Mouse (Mus musculus): ENCODE data around the gene Ube2l3.

Ube2l3 gene

DNA sequence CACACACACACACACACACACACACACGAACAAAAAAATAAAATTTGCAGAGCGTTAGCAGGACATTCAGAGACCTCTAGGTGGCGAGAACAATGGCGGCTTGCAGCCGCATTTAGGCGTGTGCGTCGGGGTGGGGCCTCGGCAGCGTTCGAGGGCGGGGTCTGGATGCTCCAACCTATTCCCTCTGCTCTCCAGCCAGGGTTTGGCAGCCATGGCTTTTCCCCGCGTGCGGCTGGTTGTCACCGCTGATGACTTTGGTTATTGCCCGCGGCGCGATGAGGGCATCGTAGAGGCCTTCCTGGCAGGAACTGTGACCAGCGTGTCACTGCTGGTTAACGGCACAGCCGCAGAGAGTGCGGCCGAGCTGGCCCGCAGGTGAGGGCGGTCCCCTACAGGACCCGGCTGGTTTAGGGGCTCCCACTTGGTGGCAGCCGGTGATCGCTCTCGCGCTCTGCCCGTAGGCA, 55.6 kb downstream of the Ube2l3 start, which contains the start of gene Ccdc116:
Gene Ccdc116 (minus strand): TSS at position 458 of the 464 bp plus-strand sequence.
- DNase-seq (ENCODE audit: low spot score) = no peak

DNA sequence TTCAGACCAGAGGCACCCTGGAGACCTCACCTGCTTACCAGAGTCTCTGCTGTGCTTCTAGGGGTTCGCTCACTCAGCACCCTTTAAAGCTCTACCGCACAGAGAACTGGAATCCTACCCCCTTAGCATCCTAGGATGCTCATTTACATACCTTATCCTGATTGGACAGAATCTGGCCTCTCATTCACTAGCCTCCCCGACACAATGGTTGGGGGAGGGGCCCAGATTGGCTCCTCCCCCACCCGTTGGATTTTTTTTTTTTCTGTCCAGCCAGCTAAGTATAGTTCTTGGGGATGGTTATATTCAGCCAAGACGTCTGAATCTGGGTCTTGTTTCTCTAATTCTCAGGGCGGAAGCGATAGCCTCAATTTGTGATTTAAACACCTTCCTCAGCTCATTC, 58.1 kb downstream of the Ube2l3 start, which contains the start of gene Ydjc:
Gene Ydjc (plus strand): TSS at position 283 of the 400 bp plus-strand sequence.
- DNase-seq (ENCODE audit: low spot score) = no peak

DNA sequence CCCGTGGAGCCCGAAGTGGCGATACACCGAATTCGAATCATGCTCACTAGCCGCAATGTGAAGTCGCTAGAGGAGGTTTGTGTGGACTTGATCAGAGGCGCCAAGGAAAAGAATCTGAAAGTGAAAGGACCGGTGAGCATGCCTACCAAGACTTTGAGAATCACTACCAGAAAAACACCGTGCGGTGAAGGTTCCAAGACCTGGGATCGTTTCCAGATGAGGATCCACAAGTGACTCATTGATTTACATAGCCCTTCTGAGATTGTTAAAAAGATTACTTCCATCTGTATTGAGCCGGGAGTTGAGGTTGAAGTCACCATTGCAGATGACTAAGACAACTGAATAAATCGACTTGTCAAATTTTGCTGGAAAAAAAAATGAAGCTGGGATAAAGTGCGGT, 65.1 kb downstream of the Ube2l3 start:
- no peak for DNase-seq (ENCODE audit: low spot score)

DNA sequence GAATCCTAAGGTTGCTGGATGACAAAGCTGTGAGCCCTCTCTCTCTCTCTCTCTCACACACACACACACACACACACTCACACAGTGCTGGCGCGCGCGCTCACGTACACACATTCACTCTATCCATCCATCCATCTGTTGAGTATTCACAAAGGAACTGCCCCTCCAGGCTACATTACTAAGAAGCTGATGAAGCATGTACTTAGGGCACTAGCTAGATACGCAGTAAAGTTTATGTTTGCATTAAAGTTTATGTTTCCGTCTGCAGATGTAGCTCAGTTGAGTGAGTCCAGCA, 69.6 kb downstream of the Ube2l3 start:
- DNase-seq (ENCODE audit: low spot score) = no peak

DNA sequence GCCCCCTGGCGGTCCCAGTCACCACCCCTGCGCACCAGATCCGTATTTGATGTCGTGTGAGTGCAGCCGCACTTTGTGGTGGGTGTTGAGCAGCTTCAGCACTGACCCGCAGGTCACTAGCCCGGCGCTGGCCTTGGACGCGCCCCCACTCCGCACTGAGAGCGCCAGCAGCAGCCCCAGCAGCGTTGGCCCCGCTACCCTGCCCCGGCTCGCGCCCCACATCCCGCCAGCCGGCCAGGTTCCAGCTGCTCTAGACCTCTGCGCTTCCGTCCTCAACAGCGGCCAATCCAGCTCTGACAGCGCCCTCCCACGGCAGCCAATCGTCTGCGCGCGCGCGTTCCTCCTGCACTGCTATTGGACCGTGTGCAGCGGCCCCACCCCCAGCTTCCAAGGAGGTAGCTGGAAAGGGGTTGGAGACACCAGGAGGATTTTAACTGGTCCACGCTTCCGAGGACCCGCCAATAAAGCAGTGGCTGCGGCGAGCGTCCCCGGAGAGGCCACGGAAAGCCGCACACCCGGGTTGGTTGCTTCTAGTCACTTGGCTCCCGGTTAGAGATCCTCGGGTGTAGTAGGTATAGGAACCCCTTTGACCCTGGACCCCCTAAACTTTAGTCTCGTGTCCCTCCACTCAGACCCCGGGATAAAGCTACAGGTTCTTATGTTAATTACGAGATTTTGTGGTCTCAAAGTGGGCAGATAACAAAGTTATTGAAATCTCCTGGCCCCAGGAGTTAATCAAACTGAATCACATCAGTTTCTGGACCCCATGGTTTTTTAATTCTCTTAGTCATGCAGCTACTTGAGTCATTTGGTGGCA, 70.2 kb downstream of the Ube2l3 start, which contains the start of gene Sdf2l1:
Gene Sdf2l1 (minus strand): TSS at position 295 of the 817 bp plus-strand sequence.
- DNase-seq (ENCODE audit: low spot score) = peak; percentile 79

DNA sequence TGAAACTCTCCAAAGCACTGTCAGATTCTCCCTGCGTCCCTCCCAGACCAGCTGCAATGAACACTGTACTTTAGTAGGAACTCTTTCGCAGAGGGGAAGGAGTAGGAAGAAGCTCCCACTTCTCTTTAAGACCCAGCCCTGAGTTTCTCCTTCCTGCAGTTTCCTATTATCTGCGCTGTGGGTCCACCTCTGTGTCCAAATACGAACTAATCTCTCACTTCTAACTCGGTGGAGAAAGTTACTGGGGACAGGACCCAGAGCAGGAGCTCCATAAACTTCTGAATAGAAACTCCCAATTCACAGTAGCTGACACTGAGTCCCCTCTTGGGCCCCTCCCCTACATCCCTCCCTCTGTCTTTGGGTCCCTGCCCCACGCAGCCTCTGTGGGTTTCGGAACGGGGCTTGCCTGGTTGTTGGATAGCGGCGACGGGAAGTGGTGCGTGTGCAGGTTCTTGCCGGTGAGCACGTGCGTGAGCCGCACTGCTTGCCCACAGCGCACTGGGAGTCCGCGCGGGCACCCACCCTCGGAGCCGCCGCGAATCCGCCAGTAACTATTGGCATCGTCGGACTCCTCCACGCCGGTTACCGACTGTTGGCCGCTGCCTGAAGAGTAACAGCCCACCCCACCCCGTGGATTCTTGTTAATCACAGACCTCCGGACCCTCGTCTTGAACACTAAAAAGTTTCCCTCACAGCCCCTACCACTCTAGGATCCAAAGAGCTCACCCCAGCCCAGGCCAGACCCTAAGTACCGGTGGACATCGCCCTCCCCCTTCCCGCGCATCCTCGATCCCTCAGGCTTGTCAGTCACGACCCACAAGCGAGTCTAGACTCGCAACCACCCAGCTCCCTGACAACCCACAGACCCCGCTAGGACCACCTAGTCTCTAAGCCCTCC, 71.0 kb downstream of the Ube2l3 start:
- DNase-seq (ENCODE audit: low spot score) = no peak

DNA sequence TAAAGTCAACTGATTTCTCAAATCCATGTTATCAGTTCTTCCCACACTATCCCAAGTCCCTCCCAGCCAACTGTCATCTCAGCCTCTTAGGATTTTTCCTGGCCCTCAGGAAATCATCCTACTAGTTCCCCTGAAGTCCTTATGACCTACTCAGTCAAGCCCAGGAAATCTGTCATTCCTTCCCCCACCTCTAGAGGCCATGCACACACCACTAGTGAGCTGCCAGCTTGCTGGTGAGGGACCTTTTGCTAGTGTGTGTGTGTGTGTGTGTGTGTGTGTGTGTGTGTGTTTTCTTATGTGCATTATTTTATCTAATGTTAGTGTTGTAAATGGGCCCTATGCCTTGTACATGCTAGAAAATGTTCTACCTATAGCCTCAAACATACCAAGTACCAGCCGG, 75.2 kb downstream of the Ube2l3 start:
- DNase-seq (ENCODE audit: low spot score) = no peak

DNA sequence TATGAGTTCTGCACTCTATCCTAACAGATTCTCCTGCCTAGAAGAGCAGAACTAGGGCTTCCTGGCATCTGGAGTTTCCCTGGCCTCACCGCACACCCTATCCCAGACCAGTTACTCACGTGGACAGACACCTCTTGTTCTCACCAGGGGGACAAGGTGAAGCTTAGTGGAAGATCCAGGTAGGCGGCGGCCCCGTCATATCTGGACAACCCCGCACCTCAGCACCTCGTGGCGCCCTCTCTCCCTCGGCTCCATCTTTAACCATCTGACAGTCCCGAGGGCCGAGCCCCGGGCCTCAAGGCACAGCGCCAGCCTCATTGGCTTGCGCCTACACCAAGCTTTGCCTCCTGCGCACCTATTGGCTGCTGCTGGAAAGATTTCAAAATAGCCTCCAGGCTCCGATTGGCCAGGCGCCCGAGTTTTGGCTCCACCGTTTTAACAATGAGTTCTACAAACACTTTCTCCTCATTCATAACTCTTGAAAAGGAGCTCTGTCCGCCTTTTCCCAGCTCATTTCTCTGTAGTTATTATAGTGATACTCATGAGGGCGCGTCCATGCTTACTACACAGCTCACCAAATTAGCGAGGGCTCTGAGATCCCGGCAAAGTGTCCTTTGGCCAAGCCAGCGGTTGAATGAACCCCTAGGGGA, 77.5 kb downstream of the Ube2l3 start, which contains the start of gene 2610318N02Rik:
Gene 2610318N02Rik (minus strand): TSS at position 297 of the 650 bp plus-strand sequence.
- DNase-seq (ENCODE audit: low spot score) = no peak

DNA sequence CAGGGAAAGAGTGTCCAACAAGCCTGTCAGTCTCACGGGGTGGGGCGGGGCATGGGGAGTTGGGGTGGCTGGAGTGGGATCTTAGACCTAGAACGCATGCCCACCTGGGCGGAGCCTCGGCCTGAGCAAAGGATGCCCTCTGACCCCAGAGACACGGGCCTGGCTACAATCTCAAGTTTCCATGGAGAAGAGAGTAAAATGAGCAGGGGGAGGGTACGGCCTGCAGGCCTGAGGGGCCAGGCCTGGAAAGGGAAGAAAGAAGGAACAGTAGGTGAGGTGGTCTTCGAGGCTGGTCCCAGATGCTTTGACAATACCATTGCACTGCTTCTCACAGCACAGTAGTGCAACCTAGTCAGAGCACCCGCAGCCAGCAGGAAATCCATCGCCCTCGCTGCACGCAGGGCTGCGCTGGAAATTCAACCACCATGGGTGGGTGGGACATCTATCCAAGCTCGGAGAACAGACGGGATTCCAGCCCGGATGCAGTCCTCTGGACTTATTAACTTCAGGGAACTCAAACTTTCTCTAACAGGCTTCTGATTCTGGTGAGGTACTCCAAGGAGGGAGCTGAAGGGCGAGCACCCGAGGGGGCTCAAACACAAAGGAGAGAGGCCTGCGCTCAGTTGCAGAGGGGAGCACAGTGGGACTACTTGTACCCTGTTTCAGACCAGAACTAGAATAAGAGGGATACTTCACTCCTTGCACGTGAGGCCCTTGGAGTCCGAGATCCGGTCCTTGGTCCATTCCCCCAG, 78.2 kb downstream of the Ube2l3 start:
- no peak for DNase-seq (ENCODE audit: low spot score)

DNA sequence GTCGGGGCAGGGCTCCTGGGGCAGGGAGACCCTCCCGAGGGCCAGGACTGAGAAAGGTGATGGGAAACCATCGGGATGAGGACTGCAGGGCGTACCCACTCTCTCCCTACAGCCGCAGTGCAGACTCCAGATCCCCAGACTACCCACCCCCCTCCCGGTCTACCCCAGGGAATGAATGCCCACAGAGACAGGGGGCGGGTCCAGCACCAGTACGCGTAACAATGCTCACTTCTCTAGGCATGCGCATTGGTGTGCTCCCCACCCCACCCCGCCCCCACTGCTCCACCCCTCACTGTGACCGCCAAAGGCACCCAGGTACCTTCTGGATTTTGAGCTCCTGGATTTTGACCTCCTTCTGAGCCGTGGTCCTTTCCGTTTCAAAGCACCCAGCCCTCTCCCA, 80.9 kb downstream of the Ube2l3 start:
- no peak for DNase-seq (ENCODE audit: low spot score)

DNA sequence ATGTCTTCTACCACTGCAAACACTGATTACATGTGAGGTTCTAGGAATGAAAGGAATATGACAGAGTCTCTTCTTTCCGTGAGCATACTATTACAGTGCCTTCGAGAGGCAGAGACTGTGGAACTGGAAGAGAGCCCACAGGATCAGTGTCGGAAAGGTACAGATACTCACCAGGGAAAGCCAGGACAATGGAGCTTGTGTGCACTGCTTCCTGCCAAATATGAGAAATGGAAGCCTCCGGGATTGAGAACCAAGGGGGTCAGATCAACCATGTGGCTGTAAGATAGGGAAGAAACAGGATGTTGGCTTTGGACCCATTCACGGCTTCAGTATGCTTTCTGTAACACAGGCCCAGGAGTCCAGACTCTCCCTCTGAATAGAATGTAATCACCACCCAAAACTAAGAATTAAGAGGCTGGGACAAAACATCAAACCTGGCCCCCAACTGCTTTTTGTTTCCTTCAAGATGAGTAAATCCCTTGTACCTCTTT, 85.1 kb downstream of the Ube2l3 start:
- DNase-seq (ENCODE audit: low spot score) = no peak

DNA sequence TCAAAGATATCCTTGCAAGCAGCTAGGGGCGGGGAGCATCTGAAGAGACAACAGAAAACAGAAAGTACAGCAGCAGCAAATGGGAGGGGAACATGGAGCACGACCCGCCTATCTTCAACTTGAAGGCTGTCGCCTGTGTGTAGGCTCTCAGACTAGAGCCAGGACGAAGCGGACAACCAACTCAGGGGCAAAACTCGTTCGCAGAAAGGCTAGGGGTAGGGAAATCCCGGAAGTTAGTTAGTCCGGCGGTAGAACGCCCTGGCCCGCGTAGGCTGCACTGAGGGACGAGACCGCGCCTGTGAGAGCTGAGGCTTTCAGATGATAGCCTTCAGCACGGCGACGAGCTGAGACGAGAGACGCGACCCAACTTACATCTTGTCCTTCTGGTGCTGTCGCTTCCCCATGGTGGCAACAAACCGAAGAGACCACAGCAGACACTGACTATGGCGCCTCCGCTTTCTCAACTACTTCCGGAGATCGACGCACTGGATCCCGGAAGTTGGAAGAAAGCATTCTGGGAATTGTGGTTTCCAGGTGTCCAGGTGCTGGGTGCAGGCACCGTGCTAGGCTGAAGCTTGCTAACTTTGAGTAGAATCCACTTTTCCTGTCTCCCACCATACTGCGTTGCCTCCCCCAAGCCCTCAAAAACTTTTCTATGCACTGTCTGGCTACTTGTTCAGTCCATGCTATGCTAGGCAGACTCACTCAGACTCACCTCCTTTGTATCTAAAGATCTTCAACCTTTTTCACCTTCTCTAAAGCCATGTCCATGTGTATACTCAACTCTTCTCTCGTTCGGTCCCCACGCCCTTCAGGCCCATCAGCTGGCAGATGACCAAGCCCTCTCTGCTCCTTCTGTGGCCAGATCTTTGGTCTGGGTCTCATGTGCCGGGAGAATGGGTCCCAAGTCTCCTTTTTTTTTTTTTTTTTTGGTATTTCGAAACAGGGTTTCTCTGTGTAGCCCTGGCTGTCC, 91.4 kb downstream of the Ube2l3 start, which contains the start of gene Ppil2:
Gene Ppil2 (minus strand): TSS at position 487 of the 973 bp plus-strand sequence.
- DNase-seq (ENCODE audit: low spot score) = no peak

DNA sequence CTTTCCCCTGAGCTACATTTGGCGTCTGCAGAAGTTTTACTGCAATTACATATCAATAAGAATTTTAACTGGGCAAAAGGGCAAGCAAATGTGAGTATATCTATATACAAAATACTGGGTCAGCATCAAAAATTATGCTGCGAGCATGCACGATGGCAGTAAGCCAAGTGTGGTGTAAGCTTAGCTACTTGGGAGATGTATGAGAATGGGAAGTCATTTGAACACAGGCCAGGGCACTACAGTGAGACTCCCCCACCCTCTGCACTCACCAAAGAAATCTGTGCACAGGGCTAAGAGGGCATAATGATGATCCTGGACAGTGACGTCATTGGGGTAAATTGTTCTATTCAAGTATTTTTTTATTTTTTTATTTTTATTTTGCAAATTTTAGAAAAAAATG, 97.8 kb downstream of the Ube2l3 start:
- no peak for DNase-seq (ENCODE audit: low spot score)

DNA sequence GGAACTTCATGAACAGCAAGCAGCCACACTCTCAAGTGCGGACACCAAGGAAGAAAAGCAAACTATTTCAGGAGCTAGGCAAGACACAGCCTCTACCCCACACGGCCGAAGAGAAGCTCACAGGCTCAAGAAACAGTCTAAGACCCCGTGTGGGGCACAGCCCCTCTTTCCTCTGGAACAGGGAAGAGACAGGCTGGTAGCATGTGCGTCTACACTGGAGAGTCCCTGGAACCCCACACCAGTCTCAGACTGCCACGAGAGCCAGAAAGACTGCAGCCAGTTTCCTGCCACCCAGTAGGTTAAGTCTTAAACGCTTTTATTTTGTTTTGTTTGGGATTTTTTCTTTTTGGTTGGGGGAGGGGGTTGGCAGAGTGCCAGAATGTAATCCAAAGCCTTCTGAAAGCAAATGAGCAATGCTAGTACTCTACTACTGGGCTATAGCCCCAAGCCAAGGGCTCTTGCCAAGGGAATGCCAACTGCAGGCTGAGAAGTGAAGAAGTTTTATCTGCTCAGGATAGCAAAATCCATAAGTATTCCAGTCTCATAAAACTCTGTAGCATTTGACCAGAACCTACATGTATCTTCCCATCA, 99.7 kb downstream of the Ube2l3 start:
- DNase-seq (ENCODE audit: low spot score) = no peak

Data from urinary bladder, postnatal 10 days (tissue).